Mouse (Mus musculus) small intestine, adult 2 months (tissue): ENCODE data around the gene Mob3b.

Experiments
- CTCF ChIP-seq: fragments of 200-500 bp; IDR thresholded peaks from 2 replicates; pipeline ENCODE4 v1.5.1; 2012; ENCODE audit warnings: low read depth, mild to moderate bottlenecking, control low read depth, inconsistent platforms, low read length, moderate library complexity, mixed read lengths; ENCODE audit not compliant: insufficient replicate concordance, insufficient read length; ENCODE audit errors: extremely low read depth
- POLR2A ChIP-seq: fragments of 200-500 bp; IDR thresholded peaks from 2 replicates; pipeline ENCODE4 v1.6.1; 2012; ENCODE audit warnings: low read depth, mild to moderate bottlenecking, control low read depth, inconsistent platforms, low read length, moderate library complexity

- no peak for TF ChIP-seq CTCF
- TF ChIP-seq POLR2A: no peak
Measured at GRCm38 (mm10) chr4:35173551-35173950, 16.3 kb upstream of the Mob3b start.
